Mouse (Mus musculus): Measurements from ENCODE around the gene Mapre3. TPM values are rescaled to one million over a fixed set of nuclear protein-coding genes. Genes with fewer than 3 reads are reported as not detected.

Mapre3 gene
- polyA plus RNA-seq, 1 experiment, result 27.8 TPM

GRCm38 (mm10) chr5:30889088-30889754, 74.8 kb downstream of the Mapre3 start:
- peak overlapping the region; percentile 34; the same call in 1 of the 2 replicates for H3K27ac ChIP-seq (ENCODE audit: insufficient read depth, low read depth, low read length)
- no peak for TF ChIP-seq CTCF (IDR thresholded peaks at IDR 0.05; ENCODE audit: low read depth, low read length)
- TF ChIP-seq POLR2A (IDR thresholded peaks at IDR 0.05; ENCODE audit: borderline replicate concordance, low read depth, low read length), result no peak
- peak overlapping the region; percentile 66 for H3K4me3 ChIP-seq (ENCODE audit: insufficient read depth, low read length)
- peaks cover 13% of the 10 kb centered on the region for H3K4me1 ChIP-seq (ENCODE audit: control insufficient read depth, insufficient read depth, low read length)

GRCm38 (mm10) chr5:30890375-30890774, 75.9 kb downstream of the Mapre3 start:
- no peak overlapping the region for H3K4me3 ChIP-seq (ENCODE audit: insufficient read depth, low read length)
- H3K4me1 ChIP-seq (ENCODE audit: control insufficient read depth, insufficient read depth, low read length), result peaks cover 13% of the 10 kb centered on the region
- TF ChIP-seq POLR2A (IDR thresholded peaks at IDR 0.05; ENCODE audit: borderline replicate concordance, low read depth, low read length) (no peak), CTCF (IDR thresholded peaks at IDR 0.05; ENCODE audit: low read depth, low read length) (no peak)
- no peak overlapping the region for H3K27ac ChIP-seq (ENCODE audit: insufficient read depth, low read depth, low read length)

GRCm38 (mm10) chr5:30901860-30902259, 87.4 kb downstream of the Mapre3 start:
- H3K27ac ChIP-seq (ENCODE audit: insufficient read depth, low read depth, low read length), result no peak overlapping the region
- TF ChIP-seq CTCF (IDR thresholded peaks at IDR 0.05; ENCODE audit: low read depth, low read length) (no peak), POLR2A (IDR thresholded peaks at IDR 0.05; ENCODE audit: borderline replicate concordance, low read depth, low read length) (no peak)

GRCm38 (mm10) chr5:30907413-30908059, 93.1 kb downstream of the Mapre3 start, which contains the start of gene Ost4:
TSS of gene Ost4 (minus strand) at chr5:30907788.
- H3K27ac ChIP-seq (ENCODE audit: insufficient read depth, low read depth, low read length), result peak within 1 kb of the TSS; percentile 44
- H3K4me1 ChIP-seq (ENCODE audit: control insufficient read depth, insufficient read depth, low read length), result peaks cover 10% of the 10 kb centered on the region
- H3K4me3 ChIP-seq (ENCODE audit: insufficient read depth, low read length), result peak within 1 kb of the TSS; percentile 87
- peak; percentile 9; the same call in 1 of the 2 replicates for TF ChIP-seq POLR2A (IDR thresholded peaks at IDR 0.05; ENCODE audit: borderline replicate concordance, low read depth, low read length)
- no peak for TF ChIP-seq CTCF (IDR thresholded peaks at IDR 0.05; ENCODE audit: low read depth, low read length)

More at GRCm38 (mm10) chr5:30901860-30902259, 87.4 kb downstream of the Mapre3 start:
- H3K4me3 ChIP-seq (ENCODE audit: insufficient read depth, low read length), result no peak overlapping the region
- H3K4me1 ChIP-seq (ENCODE audit: control insufficient read depth, insufficient read depth, low read length), result peaks cover 28% of the 10 kb centered on the region

- no peak overlapping the region for H3K27ac ChIP-seq (ENCODE audit: insufficient read depth, low read depth, low read length)
- TF ChIP-seq CTCF (IDR thresholded peaks at IDR 0.05; ENCODE audit: low read depth, low read length) (no peak), POLR2A (IDR thresholded peaks at IDR 0.05; ENCODE audit: borderline replicate concordance, low read depth, low read length) (no peak)
- H3K4me1 ChIP-seq (ENCODE audit: control insufficient read depth, insufficient read depth, low read length), result peaks cover 13% of the 10 kb centered on the region
- H3K4me3 ChIP-seq (ENCODE audit: insufficient read depth, low read length), result peak overlapping the region; percentile 57; the same call in 1 of the 2 replicates
Observed at GRCm38 (mm10) chr5:30908426-30909299, 94.2 kb downstream of the Mapre3 start.

- Histone ChIP-seq H3K27ac (ENCODE audit: insufficient read depth, low read depth, low read length) (no peak overlapping the region), H3K4me1 (ENCODE audit: control insufficient read depth, insufficient read depth, low read length) (peaks cover 13% of the 10 kb centered on the region), H3K4me3 (ENCODE audit: insufficient read depth, low read length) (no peak overlapping the region)
- TF ChIP-seq CTCF (IDR thresholded peaks at IDR 0.05; ENCODE audit: low read depth, low read length), result no peak
- TF ChIP-seq POLR2A (IDR thresholded peaks at IDR 0.05; ENCODE audit: borderline replicate concordance, low read depth, low read length), result no peak
Observed at GRCm38 (mm10) chr5:30909300-30909659, 94.8 kb downstream of the Mapre3 start.

- no peak overlapping the region for H3K27ac ChIP-seq (ENCODE audit: insufficient read depth, low read depth, low read length)
- TF ChIP-seq CTCF (IDR thresholded peaks at IDR 0.05; ENCODE audit: low read depth, low read length) (no peak), POLR2A (IDR thresholded peaks at IDR 0.05; ENCODE audit: borderline replicate concordance, low read depth, low read length) (no peak)
- H3K4me1 ChIP-seq (ENCODE audit: control insufficient read depth, insufficient read depth, low read length), result peaks cover 15% of the 10 kb centered on the region
- no peak overlapping the region for H3K4me3 ChIP-seq (ENCODE audit: insufficient read depth, low read length)
Observed at GRCm38 (mm10) chr5:30909863-30910262, 95.4 kb downstream of the Mapre3 start.

- peaks cover 21% of the 10 kb centered on the region for H3K4me1 ChIP-seq (ENCODE audit: control insufficient read depth, insufficient read depth, low read length)
- no peak overlapping the region for H3K4me3 ChIP-seq (ENCODE audit: insufficient read depth, low read length)
- TF ChIP-seq POLR2A (IDR thresholded peaks at IDR 0.05; ENCODE audit: borderline replicate concordance, low read depth, low read length) (no peak), CTCF (IDR thresholded peaks at IDR 0.05; ENCODE audit: low read depth, low read length) (no peak)
- H3K27ac ChIP-seq (ENCODE audit: insufficient read depth, low read depth, low read length), result no peak overlapping the region
Observed at GRCm38 (mm10) chr5:30910481-30910880, 96.0 kb downstream of the Mapre3 start.

- peak overlapping the region; percentile 71 for H3K27ac ChIP-seq (ENCODE audit: insufficient read depth, low read depth, low read length)
- no peak overlapping the region for H3K4me3 ChIP-seq (ENCODE audit: insufficient read depth, low read length)
- H3K4me1 ChIP-seq (ENCODE audit: control insufficient read depth, insufficient read depth, low read length), result peaks cover 31% of the 10 kb centered on the region
- TF ChIP-seq POLR2A (IDR thresholded peaks at IDR 0.05; ENCODE audit: borderline replicate concordance, low read depth, low read length) (no peak), CTCF (IDR thresholded peaks at IDR 0.05; ENCODE audit: low read depth, low read length) (no peak)
Observed at GRCm38 (mm10) chr5:30912156-30912555, 97.7 kb downstream of the Mapre3 start.

All from bone marrow macrophage, adult 2 months (primary cell).